Mouse (Mus musculus): ENCODE results near the gene Zfp652.
"Not testable (repeated sequence)": the region's sequence is repeated elsewhere in the genome, so short reads cannot be mapped to it uniquely, and the experiment has no call there.

The Zfp652 gene

GRCm38 (mm10) chr11:95712563-95713224, at the start of gene Zfp652:
Gene Zfp652 (plus strand): TSS chr11:95712673.
- DNase-seq (ENCODE audit: extremely low read depth, low read depth, low spot score) = no peak

- DNase-seq (ENCODE audit: extremely low read depth, low read depth, low spot score) = peak; percentile 97
Measured at GRCm38 (mm10) chr11:95666529-95667149, 45.8 kb upstream of the Zfp652 start, which contains the start of gene Phb. Gene Phb (plus strand): TSS chr11:95666957.

GRCm38 (mm10) chr11:95667177-95667576, 45.3 kb upstream of the Zfp652 start:
- DNase-seq (ENCODE audit: extremely low read depth, low read depth, low spot score) = no peak

- DNase-seq (ENCODE audit: extremely low read depth, low read depth, low spot score) = not testable (repeated sequence)
Measured at GRCm38 (mm10) chr11:95668086-95668485, 44.4 kb upstream of the Zfp652 start.

GRCm38 (mm10) chr11:95675498-95675897, 37.0 kb upstream of the Zfp652 start:
- no peak for DNase-seq (ENCODE audit: extremely low read depth, low read depth, low spot score)

- no peak for DNase-seq (ENCODE audit: extremely low read depth, low read depth, low spot score)
Measured at GRCm38 (mm10) chr11:95676307-95676706, 36.2 kb upstream of the Zfp652 start.

GRCm38 (mm10) chr11:95677925-95678701, 34.4 kb upstream of the Zfp652 start:
- DNase-seq (ENCODE audit: extremely low read depth, low read depth, low spot score) = no peak

- no peak for DNase-seq (ENCODE audit: extremely low read depth, low read depth, low spot score)
Measured at GRCm38 (mm10) chr11:95681995-95682601, 30.4 kb upstream of the Zfp652 start.

GRCm38 (mm10) chr11:95682946-95683345, 29.5 kb upstream of the Zfp652 start:
- DNase-seq (ENCODE audit: extremely low read depth, low read depth, low spot score) = no peak

GRCm38 (mm10) chr11:95686031-95686430, 26.4 kb upstream of the Zfp652 start:
- DNase-seq (ENCODE audit: extremely low read depth, low read depth, low spot score) = no peak

- DNase-seq (ENCODE audit: extremely low read depth, low read depth, low spot score) = no peak
Measured at GRCm38 (mm10) chr11:95687084-95687656, 25.3 kb upstream of the Zfp652 start.

GRCm38 (mm10) chr11:95688515-95688914, 24.0 kb upstream of the Zfp652 start:
- no peak for DNase-seq (ENCODE audit: extremely low read depth, low read depth, low spot score)

GRCm38 (mm10) chr11:95688981-95689380, 23.5 kb upstream of the Zfp652 start:
- DNase-seq (ENCODE audit: extremely low read depth, low read depth, low spot score) = no peak

- no peak for DNase-seq (ENCODE audit: extremely low read depth, low read depth, low spot score)
Measured at GRCm38 (mm10) chr11:95689544-95689943, 22.9 kb upstream of the Zfp652 start.

GRCm38 (mm10) chr11:95698541-95698940, 13.9 kb upstream of the Zfp652 start:
- no peak for DNase-seq (ENCODE audit: extremely low read depth, low read depth, low spot score)

- DNase-seq (ENCODE audit: extremely low read depth, low read depth, low spot score) = no peak
Measured at GRCm38 (mm10) chr11:95700778-95701739, 11.4 kb upstream of the Zfp652 start.

- DNase-seq (ENCODE audit: extremely low read depth, low read depth, low spot score) = no peak
Measured at GRCm38 (mm10) chr11:95704032-95704969, 8.2 kb upstream of the Zfp652 start.

GRCm38 (mm10) chr11:95704970-95705330, 7.5 kb upstream of the Zfp652 start:
- DNase-seq (ENCODE audit: extremely low read depth, low read depth, low spot score) = no peak

- DNase-seq (ENCODE audit: extremely low read depth, low read depth, low spot score) = no peak
Measured at GRCm38 (mm10) chr11:95709534-95710040, 2.9 kb upstream of the Zfp652 start.
